Mouse (Mus musculus) embryonic stem cell, embryonic (primary cell): ENCODE measurements around the gene Picalm.

Experiments used
- CTCF ChIA-PET, 4 experiments: fragments of 300-600 bp in 2 of 4; fragments of 350-600 bp in 2 of 4; sonication (Branson Sonifier 250); formaldehyde crosslinking; loops; one replicate each; lab custom pipeline; 2022; ENCODE audit warnings: inconsistent platforms in 2 of 4; lab: Charles Lee
- POLR2A ChIA-PET, 4 experiments: fragments of 300-600 bp in 2 of 4; fragments of 350-600 bp in 2 of 4; sonication (Branson Sonifier 250); formaldehyde crosslinking; loops; one replicate each; lab custom pipeline; 2022; ENCODE audit warnings: antibody characterized with exemption in 4 of 4, inconsistent platforms in 1 of 4; lab: Charles Lee

Picalm gene

GRCm38 (mm10) chr7:90128631-90129200 lies 1.3 kb upstream of the Picalm start:
- ChIA-PET CTCF (interaction anchor here in 1 of 4 experiments (1.8 kb wide), 1 partner anchor 131 kb away, joined by 5 read pairs; no protein-coding TSS in a partner anchor), POLR2A (interaction anchor here (0.5 to 3.6 kb wide), 19 partner anchors 9 to 214 kb away, joined by 3 to 32 read pairs (median 5); partner anchors contain the start of genes Eed (in 1 of the 4) and Hikeshi (in 1 of the 4))

DNA sequence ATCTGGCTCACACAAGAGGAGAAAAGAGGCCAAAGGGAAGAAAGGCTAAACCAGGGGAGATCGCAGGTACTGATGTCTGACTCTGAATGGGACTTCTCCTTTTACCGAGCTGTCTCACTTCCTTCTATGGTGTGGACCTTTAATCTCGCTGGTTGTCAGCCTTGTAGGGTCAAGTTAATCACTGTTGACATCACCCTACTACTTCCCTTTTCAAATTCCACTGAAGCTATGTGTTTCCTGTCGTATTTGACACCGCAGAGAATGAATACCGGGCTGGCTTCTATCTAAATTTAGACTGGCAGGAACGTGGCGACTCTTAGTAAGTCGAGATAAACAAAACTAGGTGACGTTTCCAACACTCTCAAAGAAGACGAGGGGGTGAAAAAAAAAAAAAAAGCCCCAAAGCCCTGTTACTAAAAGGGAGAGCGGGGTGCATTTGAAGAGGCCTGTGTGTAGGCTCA lies 712 bp upstream of the Picalm start:
- ChIA-PET CTCF (interaction anchor here in 2 of 4 experiments (1.4 to 1.8 kb wide), 2 partner anchors 131 to 132 kb away, joined by 3 to 5 read pairs; no protein-coding TSS in a partner anchor), POLR2A (interaction anchor here (0.6 to 4.3 kb wide), 23 partner anchors 10 to 221 kb away, joined by 3 to 32 read pairs (median 5); partner anchors contain the start of genes Eed (in 2 of the 4) and Hikeshi (in 1 of the 4))

- ChIA-PET CTCF (interaction anchor here in 3 of 4 experiments (0.7 to 1.8 kb wide), 6 partner anchors 20 to 133 kb away, joined by 3 to 12 read pairs (median 4); no protein-coding TSS in a partner anchor), POLR2A (interaction anchor here (0.5 to 4.3 kb wide), 66 partner anchors 10 to 1852 kb away, joined by 3 to 32 read pairs (median 4); partner anchors contain the start of genes Eed (in 3 of the 4), Hikeshi (in 2 of the 4) and Crebzf (in 1 of the 4))
These were observed 725 bp downstream of the Picalm start for GRCm38 (mm10) chr7:90130501-90131375.

GRCm38 (mm10) chr7:90131376-90131651 lies 1.3 kb downstream of the Picalm start:
- POLR2A ChIA-PET, result interaction anchor here (0.5 to 4.3 kb wide), 40 partner anchors 10 to 1853 kb away, joined by 3 to 32 read pairs (median 4); partner anchors contain the start of genes Eed (in 2 of the 4), Hikeshi (in 2 of the 4) and Crebzf (in 1 of the 4)
- CTCF ChIA-PET, result interaction anchor here in 2 of 4 experiments (0.6 to 1.8 kb wide), 3 partner anchors 21 to 134 kb away, joined by 6 to 12 read pairs (median 6); no protein-coding TSS in a partner anchor

DNA sequence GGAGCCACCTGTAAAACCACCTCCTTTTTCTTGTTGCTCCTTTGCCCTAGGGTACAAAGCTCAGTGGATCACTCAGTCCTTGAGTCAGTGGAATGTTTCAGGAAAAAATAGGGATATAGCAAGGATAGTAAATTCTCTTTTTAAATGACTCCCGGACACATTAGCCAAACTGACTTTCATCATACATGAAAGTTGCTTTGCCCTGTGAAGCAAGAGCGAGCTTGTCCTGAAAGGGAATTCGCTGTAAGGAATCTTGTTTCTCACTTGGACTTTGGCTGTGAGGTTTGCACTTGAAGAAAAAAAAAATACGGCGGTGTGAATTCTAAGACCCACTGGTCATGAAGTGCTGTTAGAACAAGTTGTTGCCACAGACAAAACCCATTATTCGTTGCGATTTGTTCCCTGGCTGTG lies 1.8 kb downstream of the Picalm start:
- CTCF ChIA-PET, result interaction anchor here in 2 of 4 experiments (0.6 to 1.8 kb wide), 2 partner anchors 21 to 134 kb away, joined by 6 read pairs; no protein-coding TSS in a partner anchor
- POLR2A ChIA-PET, result interaction anchor here in 3 of 4 experiments (0.6 to 4.3 kb wide), 21 partner anchors 9 to 224 kb away, joined by 3 to 32 read pairs (median 4); partner anchors contain the start of gene Hikeshi (in 1 of the 3)

DNA sequence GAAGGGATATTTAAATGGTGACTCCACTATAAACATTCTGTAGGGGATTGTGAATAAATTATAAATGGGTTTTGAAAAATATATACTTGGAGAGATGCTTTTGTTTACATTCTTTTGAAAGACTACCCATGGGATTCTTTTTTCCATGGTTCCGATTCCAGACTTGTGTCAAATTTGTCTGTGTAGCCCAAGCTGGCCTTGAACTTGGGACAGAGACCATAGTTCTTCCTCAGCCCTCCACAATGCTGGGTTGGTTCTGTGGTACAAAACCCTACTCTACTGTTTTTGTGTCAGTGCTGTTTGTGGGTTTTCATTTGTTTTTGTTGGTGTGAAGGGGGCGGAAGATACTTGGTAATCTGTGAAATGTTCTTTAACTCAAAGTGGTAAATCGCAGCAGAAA lies 2.3 kb downstream of the Picalm start:
- CTCF ChIA-PET, result interaction anchor here in 1 of 4 experiments (1.8 kb wide), 1 partner anchor 135 kb away, joined by 6 read pairs; no protein-coding TSS in a partner anchor
- POLR2A ChIA-PET, result interaction anchor here in 1 of 4 experiments (0.7 to 4.3 kb wide), 11 partner anchors 10 to 191 kb away, joined by 3 to 32 read pairs (median 4); partner anchors contain the start of gene Hikeshi

GRCm38 (mm10) chr7:90136736-90137135 lies 6.7 kb downstream of the Picalm start:
- POLR2A ChIA-PET, result interaction anchor here in 2 of 4 experiments (0.8 to 1.8 kb wide), 2 partner anchors 159 to 161 kb away, joined by 3 to 4 read pairs; no protein-coding TSS in a partner anchor
- CTCF ChIA-PET, result interaction anchor here in 2 of 4 experiments (1.0 to 1.3 kb wide), 2 partner anchors 9 to 139 kb away, joined by 3 read pairs; no protein-coding TSS in a partner anchor

GRCm38 (mm10) chr7:90138359-90138758 lies 8.3 kb downstream of the Picalm start:
- ChIA-PET POLR2A (interaction anchor here in 1 of 4 experiments (0.6 to 1.0 kb wide), 3 partner anchors 92 to 163 kb away, joined by 3 to 5 read pairs (median 4); no protein-coding TSS in a partner anchor), CTCF (no interaction called here)

- POLR2A ChIA-PET, result interaction anchor here in 1 of 4 experiments (1.4 kb wide), 1 partner anchor 9 kb away, joined by 4 read pairs; no protein-coding TSS in a partner anchor
- CTCF ChIA-PET, result interaction anchor here in 1 of 4 experiments (0.6 kb wide), 1 partner anchor 10 kb away, joined by 3 read pairs; no protein-coding TSS in a partner anchor
These were observed 10.3 kb downstream of the Picalm start for GRCm38 (mm10) chr7:90140290-90140689.

GRCm38 (mm10) chr7:90144275-90144674 lies 14.3 kb downstream of the Picalm start:
- CTCF ChIA-PET, result no interaction called here
- POLR2A ChIA-PET, result interaction anchor here in 2 of 4 experiments (1.2 to 3.5 kb wide), 5 partner anchors 10 to 70 kb away, joined by 3 to 24 read pairs (median 4); partner anchors contain the start of gene Picalm (in 2 of the 2)

DNA sequence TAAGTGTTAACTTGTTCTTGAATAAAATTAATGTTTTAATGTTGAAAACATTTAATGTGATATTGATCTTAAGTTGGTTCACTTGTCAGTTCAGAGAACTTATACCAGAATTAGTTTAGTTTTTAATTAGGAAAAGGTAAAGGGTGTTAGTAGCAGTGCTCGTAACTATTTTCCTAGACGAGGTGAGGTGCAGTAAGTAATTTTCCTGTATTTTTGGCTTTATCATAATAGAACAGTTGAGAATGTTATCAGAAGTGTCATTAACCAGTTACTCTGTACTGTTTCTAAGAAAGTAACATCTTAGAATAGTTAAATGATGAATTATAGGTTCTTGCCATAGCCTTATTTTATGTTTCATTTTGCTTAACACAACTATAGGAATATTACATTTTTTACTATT lies 15.0 kb downstream of the Picalm start:
- CTCF ChIA-PET, result no interaction called here
- POLR2A ChIA-PET, result interaction anchor here in 2 of 4 experiments (0.6 to 2.0 kb wide), 2 partner anchors 14 to 16 kb away, joined by 8 to 16 read pairs; partner anchors contain the start of gene Picalm (in 1 of the 2)

DNA sequence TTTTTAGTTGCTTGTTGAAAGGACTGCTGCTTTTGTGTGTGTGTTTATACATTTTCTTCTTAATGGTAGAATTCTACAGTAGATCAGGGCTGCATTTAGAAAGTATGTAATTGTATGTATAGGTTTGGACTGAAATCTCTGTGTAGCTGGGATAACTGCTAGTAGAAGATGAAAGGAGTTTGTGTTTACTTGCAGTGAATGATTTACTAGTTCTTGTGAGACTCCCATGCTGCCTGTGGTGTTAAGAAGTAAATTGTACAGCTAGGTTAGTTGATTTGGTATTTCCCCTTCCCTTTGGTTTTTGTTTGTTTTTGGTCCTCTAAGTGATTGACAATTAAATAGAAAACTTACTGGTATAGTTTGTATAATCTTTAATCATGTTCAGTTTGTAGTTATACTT lies 15.4 kb downstream of the Picalm start:
- ChIA-PET CTCF (interaction anchor here in 2 of 4 experiments (0.9 to 1.3 kb wide), 2 partner anchors 8 to 147 kb away, joined by 3 to 4 read pairs; no protein-coding TSS in a partner anchor), POLR2A (interaction anchor here in 3 of 4 experiments (0.6 to 2.0 kb wide), 5 partner anchors 10 to 39 kb away, joined by 3 to 16 read pairs (median 8); partner anchors contain the start of gene Picalm (in 1 of the 3))

DNA sequence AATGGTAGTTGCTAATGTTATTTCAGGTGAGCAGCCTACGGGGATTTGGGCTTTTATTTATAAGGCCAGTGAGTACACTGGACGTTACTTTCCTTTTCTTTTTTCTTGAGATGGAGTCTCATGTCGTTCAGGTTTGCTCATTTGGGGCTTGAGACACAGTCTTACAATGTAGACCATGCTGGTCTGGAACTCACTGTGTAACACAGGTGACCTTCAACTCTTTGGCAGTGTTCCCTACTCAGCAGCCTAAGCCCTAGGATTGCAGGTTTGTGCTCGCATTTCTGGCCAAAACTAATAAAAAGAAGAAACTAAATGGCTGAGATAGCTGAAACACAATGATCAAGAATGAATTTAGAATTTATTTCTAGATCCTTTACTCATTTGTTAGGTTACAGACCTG lies 15.9 kb downstream of the Picalm start:
- ChIA-PET POLR2A (interaction anchor here in 3 of 4 experiments (0.6 to 2.0 kb wide), 9 partner anchors 11 to 51 kb away, joined by 3 to 16 read pairs (median 4); partner anchors contain the start of gene Picalm (in 2 of the 3)), CTCF (interaction anchor here in 2 of 4 experiments (0.9 to 1.3 kb wide), 2 partner anchors 9 to 148 kb away, joined by 3 to 4 read pairs; no protein-coding TSS in a partner anchor)

- POLR2A ChIA-PET, result interaction anchor here in 2 of 4 experiments (1.0 to 2.0 kb wide), 8 partner anchors 11 to 52 kb away, joined by 3 to 16 read pairs (median 4); partner anchors contain the start of gene Picalm (in 2 of the 2)
- CTCF ChIA-PET, result interaction anchor here in 3 of 4 experiments (0.5 to 1.3 kb wide), 3 partner anchors 9 to 252 kb away, joined by 3 to 7 read pairs (median 4); no protein-coding TSS in a partner anchor
These were observed 16.3 kb downstream of the Picalm start for GRCm38 (mm10) chr7:90146321-90146720.

- CTCF ChIA-PET, result no interaction called here
- POLR2A ChIA-PET, result interaction anchor here in 1 of 4 experiments (1.1 kb wide), 1 partner anchor 167 kb away, joined by 3 read pairs; the partner anchor contains the start of gene Eed
These were observed 18.0 kb downstream of the Picalm start for GRCm38 (mm10) chr7:90148023-90148422.

DNA sequence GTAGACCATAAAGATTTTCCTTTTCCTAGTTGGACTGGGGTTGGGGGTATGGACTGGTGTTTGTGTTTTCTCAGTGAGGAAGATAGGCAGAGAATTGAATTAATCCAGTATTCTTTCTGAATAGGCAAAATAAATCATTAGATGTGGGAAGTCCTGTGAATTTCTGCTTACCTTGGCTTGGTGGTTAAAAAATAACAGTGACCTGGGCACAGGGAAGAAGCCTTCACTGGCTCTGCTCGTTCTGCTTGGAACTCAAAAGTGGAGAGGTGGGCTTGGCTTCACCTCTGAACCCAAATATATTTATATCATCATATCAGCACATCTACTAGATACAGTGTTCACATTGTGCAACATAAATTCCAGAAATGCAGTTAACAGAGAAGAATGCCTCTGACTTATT lies 18.5 kb downstream of the Picalm start:
- ChIA-PET POLR2A (interaction anchor here in 1 of 4 experiments (1.1 kb wide), 1 partner anchor 167 kb away, joined by 3 read pairs; the partner anchor contains the start of gene Eed), CTCF (no interaction called here)

GRCm38 (mm10) chr7:90150311-90150710 lies 20.3 kb downstream of the Picalm start:
- ChIA-PET POLR2A (interaction anchor here in 2 of 4 experiments (0.7 to 1.1 kb wide), 6 partner anchors 13 to 226 kb away, joined by 3 read pairs; no protein-coding TSS in a partner anchor), CTCF (interaction anchor here (0.6 to 1.5 kb wide), 14 partner anchors 8 to 209 kb away, joined by 3 to 20 read pairs (median 4); partner anchors contain the start of genes Hikeshi (in 1 of the 4) and Picalm (in 1 of the 4))
